Mouse (Mus musculus) right cerebral cortex, postnatal 10 days (tissue): ENCODE measurements at regions not wholly inside any gene's neighbourhood (a gene's known extent, or its start where the extent isn't known, plus 50 kb on each side); places are given as distances from the start of the nearest gene placed in this dataset.
"Not testable (repeated sequence)": the region's sequence is repeated elsewhere in the genome, so short reads cannot be mapped to it uniquely, and the experiment has no call there.

Experiments used
- DNase-seq, 2 experiments: peaks; one replicate each; pipeline ENCODE4 v3.0.0; 2021; ENCODE audit warnings: low spot score in 2 of 2

DNA sequence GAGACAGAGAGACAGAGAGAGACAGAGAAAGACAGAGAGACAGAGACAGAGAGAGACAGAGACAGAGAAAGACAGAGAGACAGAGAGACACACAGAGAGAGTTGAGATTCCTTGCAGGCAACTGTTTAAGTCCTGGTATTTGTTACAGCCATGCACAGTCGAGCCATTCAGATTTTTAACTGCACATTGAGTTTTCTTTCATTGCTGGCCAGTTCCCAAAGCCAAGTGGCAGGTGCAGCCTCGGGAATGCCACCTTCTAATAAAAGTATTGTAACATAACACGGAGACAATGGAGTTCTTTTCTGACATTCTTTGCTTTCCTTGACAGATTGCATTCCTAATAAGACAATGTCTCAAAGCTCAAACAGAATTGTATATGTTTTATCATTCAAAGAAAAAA, 306.3 kb upstream of the Flrt2 start:
- no peak for DNase-seq

DNA sequence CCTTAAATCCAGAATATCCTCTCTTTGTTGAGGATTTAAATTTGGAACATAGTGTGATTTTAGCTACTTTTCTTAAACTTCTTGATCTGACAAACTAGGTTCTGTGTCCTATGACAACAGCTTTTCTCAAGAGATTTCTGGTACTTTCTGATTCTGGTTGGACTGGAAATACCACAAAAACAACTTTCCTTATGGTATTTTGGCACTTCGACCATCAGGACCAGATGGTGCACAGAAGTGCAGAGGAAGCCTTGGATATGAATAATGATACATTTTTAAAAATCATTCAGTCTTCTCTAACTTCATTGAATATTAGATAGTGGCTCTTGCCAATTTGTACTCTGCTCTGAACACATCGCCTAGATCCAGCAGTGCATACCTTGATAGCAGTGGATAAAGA, 303.8 kb upstream of the Flrt2 start:
- DNase-seq: peak; percentile 63 to 76

DNA sequence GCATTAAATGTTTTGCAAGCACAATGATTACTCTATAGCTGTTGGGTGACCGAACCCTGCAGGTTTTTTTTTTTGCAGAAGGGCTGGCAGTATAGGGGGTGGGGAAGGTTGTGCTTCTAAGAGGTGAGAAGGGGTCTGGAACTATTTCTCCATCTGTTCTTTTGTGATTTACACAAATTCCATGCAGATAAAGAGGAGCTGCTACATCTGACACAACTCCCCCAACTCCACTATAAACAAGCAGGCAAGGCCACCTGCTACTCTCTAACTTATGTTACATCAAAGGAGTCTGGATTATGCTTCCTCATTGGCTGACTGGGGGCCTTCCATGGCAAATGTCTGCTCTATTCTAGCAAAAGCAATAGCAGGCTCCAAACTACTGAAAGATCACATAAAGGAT, 299.2 kb upstream of the Flrt2 start:
- DNase-seq: no peak

DNA sequence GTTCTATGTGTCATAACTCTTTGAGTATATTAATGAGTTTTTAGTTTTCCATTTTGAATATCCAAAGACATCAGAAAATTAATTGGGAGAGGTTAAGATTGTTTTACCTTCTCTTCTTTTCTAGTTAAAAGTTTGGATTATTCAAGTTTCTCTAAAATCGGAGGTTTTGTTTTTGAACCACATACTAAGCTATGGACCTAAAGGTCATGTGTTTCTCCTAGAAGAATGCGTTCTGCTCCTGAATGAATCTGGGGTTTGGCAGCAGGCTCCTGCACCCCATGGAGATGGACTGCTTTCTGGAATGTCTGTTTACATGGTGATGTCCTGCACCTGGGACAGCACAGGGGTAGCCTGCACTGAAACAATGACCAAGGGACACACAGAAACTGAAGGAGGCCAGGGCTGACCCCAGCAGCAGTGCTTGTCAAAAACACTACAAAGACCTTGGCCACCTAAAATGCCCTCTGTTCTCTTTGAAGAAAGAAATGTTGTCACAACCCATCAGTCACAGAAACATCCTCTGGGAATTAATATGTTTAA, 297.0 kb upstream of the Flrt2 start:
- DNase-seq: peak in 1 of 2 experiments; percentile 18

DNA sequence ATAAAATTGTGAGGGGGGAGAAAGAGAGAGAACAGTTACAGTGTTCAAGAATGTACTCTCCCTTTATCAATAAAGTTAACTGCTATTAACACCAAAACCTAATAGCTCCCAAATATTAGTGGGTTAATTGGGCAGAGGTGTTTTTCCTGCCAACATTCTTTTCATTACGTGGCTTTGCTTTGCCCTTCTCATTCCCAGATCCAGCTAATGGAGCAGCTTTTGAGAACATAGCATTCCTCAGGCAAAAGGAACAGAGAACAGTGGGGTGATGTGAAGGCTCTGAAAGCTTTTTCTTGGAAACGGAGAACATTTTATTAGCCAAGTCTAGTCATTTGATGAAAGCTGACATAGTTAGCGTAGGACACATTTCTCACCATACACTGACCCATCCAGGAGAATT, 271.2 kb upstream of the Flrt2 start:
- no peak for DNase-seq

DNA sequence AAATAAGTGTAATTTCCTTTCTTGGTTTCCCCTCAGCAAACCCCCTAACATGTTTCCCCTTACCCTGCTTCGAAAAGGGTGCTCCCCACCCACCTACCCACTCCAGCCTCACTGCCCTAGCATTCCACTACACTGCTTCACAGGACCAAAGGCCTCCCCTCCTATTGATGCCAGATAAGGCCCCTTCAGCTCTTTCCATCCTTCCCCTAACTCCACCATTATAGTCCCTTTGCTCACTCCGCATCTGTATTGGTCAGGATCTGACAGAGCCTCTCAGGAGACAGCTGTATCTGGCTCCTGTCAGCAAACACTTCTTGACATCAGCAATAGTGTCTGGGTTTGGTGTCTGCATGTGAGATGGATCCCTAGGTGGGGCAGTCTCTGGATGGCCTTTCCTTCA, 267.3 kb upstream of the Flrt2 start:
- no peak for DNase-seq

DNA sequence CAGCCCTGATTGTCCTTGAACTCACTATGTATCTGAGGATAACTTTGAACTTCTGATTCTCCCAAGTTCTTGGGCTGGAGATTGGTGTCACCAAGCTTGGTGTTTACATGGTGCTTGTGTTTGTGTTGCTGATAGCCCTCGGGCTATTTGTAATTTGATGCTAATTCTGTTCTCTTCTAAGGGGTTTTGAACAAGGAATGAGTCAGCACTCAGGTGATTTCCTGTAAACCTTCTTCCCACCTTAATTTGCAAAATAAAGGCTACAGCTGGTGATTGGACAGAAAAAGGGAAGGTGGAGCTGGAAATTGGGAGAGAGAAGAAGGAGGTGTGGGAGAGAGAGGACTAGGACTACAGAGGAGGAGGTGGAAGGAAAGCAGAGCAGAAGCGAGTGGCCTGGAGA, 254.8 kb upstream of the Flrt2 start:
- DNase-seq: no peak

DNA sequence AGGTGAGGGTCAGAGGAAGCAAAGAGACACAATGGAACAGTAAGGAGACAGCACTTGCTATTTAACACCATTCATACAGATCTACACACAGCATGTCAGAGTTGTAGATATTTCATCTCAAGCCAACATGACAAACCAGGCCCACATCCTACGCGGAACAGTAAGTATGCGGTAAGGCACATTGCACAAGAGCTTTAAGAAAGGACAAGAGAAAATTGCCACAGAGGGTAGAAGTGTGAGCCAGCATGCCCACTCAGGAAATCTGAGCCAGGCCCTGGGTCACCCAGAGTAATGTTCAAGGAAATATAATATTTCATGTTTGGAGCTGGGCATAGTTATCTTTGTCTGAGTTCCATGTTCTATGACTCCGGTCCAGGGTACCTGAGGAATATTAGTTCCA, 234.5 kb upstream of the Flrt2 start:
- no peak for DNase-seq

DNA sequence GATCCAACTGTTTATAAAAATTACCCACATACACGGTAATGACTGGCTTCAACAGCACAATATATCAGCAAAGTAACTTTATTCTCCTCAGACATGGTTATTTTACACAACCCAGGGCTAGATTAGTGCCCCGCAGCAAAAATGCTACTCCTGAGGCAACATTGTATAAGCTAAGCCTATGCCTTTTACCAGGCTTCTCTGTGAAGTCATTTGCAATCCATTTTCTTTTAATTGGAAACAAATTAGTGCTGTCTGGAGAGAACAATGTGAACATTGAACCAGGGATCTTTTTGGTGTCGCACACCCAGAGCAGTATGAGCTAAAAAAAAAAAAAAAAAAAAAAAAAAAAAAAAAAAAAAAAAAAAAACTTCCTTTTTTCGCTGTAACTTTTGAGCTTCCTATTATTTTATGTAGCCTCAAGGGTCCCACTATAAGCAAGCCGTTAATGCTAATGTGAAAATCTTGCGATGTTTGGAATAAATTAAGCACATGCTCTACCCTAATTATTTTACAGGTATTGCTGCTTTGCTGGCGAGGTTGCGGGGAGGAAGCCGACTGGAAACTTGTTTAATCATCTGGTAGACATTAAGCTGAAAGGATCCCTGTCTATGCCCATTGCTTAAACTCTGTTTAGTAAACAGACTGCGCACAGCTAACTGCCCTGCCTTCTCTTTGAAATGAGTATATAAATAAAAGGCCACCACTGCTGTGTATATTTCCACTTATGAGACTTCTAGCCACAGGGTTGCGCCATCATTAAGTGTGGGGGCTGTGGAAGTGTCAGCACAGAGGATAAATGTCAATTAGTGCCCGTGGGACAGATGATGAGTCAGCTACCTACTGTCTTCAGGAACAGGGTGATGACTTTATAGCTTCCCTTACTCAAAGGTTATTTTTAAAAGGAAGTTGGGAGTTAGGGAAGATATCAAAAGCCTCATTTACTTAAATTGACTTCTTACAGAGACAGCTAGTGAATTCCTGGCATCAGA, 225.2 kb upstream of the Flrt2 start:
- DNase-seq: no peak

DNA sequence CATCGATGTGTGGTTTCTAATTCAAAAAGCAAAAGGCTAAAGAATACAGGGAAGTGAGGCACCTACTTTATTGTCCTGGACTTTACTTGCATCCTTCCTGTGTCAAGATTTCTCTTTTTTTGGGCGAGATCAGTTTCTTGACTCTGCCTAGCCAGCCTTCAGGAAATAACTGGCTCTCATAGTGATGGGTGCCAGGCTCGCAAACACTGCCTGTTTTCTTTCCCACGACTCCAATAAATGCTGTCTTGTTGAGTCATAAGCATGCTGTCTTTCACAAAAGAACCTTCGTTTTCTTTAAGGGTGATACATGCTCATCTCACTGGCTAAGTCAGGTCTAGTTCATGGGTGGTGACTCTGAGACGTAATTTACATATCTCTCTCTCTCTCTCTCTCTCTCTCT, 222.1 kb upstream of the Flrt2 start:
- no peak for DNase-seq

DNA sequence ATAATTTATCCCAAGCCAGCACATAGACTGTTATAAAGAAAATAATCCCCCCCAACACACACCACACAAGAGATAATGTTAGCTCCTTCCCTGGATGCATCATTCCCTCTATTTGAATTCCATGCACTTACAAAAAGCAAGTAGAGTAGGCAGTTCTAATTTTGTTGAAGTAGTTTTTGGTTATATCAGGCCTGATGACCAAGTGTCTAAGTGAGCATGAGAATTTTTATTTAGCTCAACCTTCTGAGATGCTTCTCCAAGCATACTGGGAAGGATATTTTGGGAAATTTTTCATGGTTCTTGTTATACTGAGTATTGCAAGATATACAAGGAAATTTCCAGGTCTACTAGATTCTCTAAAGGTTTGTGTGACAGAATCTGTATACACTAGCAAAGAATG, 205.5 kb upstream of the Flrt2 start:
- no peak for DNase-seq

DNA sequence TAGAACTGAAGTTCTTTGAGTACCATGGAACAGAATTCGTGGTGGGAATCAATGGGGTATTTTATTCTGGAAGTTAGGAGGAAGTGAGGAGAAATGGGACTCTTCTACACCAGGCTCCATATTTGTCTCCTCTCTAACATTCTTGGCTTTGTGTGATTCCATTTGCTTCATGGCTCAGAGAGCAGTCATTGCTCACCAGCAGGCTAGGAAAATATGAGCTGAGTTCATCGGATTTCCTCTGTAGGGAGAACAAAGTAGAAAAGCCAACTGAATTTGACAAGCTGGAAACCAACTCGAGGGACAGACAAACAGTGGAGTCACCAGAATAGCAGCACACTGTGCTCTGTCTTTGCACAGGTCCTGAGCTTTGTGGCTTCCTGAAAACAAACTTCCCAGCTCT, 203.7 kb upstream of the Flrt2 start:
- no peak for DNase-seq

DNA sequence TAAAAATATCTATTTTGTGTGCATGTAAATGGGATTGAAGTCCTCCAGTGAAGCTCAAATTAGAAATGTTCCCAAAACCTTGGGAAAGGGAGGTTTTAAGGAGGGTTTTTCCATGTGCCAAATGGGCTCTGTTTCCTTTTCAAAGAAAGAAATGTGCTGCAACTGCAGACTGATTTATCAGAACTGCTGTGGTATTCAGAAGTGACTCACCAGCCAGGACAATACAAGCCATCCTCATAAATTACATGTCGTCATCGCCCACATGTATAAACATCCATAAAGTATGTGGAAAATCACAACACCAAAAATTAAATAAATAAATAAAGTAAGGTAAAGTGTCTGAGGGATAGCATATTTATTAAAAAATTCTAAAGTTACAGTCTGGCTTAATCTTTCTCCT, 202.7 kb upstream of the Flrt2 start:
- DNase-seq: no peak

DNA sequence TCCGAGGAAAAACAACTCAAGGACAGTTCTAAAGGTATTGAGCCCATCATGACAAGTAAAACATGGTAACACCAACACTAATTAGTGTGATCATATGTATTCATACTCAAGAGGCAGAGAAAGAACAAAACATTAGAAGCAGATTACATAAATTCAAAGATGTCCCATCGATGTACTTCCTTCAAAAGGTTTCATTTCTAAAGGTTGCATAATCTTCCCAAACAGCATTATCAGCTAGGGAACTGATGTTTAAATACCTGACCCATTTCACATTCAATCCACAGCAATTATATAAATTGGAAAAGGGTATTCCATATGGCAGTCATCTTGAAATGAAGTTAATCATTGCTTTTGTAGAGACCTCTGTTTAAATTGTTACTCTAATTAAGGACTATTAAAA, 202.2 kb upstream of the Flrt2 start:
- DNase-seq: no peak

DNA sequence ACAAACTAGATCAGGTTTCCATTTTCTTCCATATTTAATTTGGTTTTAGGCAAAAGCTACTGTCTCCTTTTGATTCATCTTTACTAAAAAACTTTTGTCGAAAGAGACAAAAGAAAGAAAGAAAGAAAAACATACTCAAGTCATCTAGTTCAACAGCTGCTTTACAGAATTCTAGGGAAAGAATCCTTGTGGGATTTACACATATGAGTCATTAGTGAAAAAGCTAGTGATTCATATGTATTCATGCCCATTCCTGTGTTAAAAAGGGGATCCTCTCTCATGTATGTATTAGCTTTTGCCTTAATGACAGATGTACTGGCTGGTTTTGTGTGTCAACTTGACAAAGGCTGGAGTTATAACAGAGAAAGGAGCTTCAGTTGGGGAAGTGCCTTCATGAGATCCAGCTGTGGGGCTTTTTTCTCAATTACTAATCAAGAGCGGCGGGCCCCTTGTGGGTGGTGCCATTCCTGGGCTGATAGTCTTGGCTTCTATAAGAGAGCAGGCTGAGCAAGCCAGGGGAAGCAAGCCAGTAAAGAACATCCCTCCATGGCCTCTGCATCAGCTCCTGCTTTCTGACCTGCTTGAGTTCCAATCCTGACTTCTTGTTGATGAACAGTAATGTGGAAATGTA, 200.1 kb upstream of the Flrt2 start:
- not testable (repeated sequence) for DNase-seq

DNA sequence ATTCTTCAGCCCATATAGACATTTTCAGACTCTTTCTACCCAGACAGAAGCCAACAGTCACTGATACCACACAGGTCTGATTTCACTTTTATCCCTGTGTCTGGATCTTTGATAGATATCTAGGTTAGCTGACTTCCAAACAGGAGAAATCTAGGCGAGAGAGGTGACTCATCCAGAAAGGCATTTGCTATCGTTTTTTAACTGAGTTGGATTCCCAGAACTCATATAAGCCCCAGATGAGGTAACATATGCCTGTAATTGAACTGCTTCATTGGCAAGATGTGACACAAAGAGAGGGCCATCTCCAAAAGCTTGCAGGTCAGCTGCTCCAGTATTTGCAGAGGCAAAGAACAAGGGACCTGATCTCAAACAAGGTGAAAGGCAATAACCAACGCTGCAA, 190.6 kb upstream of the Flrt2 start:
- DNase-seq: no peak

DNA sequence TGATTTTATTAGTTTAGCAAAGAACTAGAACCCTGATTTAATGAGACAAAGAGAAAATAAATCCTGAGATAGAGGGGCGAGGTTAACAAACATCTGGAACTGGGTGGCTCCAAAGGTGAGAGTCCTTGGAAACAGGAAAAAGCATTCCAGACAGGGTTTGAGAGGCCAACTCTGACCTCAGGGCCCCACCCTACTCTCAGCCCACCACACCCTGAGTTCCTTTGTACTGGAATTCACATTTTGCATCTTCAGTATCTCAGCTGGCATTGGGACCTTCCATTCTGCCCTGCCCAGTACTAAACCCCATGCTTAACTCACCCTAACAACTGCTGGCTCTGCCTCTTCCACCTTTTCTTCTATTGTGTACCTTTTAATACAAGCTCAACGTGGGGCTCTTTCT, 172.0 kb upstream of the Flrt2 start:
- DNase-seq: no peak

DNA sequence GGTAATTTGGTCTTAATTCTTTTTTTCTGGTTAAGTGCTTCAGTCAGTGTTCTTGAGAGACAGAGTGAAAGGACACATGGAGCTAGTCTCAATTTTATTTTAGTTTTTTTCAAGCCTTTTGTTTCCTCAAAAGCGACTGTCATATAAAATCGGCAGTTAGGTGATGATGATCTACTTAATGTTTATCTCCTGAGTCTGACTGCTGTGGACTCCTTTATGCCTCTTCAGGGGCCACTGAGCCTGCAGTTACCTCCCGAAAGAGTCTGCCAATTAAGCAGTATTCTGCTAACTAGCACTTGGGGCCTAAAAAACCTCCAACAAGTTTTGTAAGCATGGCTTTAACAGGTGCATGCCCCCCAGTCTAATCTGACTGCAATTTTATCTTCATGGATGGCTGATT, 170.0 kb upstream of the Flrt2 start:
- DNase-seq: no peak

DNA sequence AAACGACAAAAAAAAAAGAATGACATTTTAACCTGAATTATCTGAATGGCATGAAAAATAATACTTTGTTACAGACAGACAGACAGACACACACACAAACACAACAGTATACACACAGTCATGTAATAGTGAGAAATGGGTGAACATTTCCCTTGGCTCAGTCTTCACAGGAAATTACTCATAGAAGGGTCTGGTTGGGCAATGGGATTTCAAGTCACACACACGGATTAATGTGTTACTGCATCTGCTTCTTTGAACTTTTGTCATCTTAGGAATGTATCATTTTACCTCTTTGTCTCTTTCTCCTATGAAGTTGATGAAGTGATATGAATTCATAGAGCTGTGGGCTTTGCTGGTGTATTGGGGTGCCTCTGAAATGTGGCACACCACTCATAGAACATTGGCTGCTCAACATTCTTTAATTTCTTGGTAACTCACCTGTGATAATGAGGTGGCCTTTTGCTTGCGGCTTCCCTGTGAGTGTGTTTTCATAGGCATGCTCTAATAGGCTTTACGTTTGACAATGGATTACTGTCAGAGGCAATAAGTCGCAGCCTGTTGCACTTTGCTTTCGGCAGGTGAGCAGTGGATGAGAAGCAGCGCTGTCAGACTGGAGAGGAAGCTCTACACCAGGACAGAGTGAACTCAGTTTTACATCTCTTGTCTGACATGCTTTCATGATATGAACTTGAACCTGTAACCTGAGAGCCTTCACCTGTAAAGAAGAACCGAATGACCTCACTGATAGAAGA, 158.0 kb upstream of the Flrt2 start:
- no peak for DNase-seq

DNA sequence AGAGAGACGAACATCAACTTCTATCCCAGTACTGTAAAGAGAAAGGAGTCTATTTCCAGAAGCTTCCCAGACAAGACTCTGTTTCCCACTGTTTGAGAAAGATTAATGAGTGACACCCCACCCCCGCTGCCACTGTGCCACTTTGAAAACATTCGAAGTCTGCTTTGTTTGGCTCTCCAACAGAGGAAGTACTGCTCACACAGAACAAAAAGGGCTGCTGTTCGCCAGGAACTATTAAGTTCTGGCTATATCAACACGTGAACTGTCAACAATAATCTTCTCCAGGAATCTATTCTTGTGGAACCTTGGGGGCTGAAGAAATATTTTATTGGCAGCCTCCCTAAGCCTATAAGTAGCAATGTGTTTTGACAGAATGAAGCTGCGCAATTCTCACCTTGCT, 144.7 kb upstream of the Flrt2 start:
- DNase-seq: no peak

DNA sequence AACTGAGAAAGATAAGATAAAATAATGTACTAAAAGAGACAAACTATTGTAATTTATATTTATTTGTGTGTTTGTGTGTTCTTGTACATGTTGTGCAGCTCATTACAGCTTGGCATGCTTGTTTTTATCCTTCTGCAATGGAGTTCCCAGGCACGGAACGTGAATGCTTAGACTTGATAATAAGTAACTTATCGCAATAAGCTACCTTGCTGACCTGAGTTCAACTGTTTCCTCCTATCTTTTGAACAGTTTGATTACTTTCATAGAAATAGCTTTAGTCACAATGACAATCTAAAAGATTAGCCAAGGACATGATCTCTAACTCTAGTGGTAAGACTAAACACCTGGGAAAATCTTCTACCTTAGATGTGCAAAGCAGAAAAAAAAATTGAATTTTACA, 138.9 kb upstream of the Flrt2 start:
- no peak for DNase-seq

DNA sequence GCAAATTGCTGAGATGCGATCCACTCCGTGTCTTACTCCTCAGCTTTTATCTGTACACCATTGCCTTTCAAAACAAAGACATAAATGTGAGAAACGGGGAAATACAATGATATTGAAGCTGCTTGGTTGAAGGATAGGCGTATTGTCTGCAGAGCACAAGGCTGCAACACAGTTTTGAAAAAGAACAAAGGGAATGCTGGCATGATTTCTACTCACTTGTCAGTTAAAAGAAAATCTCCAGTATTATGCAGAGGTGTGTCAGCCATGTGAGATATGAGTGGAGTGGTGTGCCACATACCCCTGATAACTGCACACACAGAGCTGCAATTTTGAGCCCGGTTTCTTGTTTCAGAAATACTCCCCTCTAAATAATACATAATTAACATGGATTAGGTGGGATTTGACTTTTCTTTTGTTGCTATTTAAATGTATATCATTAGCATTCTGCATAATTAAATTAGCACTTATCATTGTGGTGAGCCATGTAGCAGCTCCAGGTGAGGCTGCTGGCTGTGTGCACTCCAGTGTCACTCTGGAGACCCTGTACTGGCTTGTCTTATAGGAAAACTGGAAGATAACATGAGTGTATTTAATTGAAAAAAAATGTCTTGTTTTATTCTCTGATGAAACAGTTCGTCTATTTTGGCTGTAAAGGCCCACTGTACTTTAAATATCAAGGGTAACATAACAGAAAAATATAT, 133.2 kb upstream of the Flrt2 start:
- no peak for DNase-seq
